Mouse (Mus musculus): ENCODE measurements around the gene Pagr1a. TPM values are rescaled to one million over a fixed set of nuclear protein-coding genes. Genes with fewer than 3 reads are reported as not detected.

Pagr1a gene
- polyA plus RNA-seq, 1 experiment from 2014 or later = 19.4 TPM

GRCm38 (mm10) chr7:127018416-127019305, 1.5 kb upstream of the Pagr1a start:
- H3K9ac ChIP-seq (ENCODE audit: low read depth, low read length) = peak overlapping the region; percentile 44; the same call in 1 of the 2 replicates
- H3K4me1 ChIP-seq (replicated peaks; ENCODE audit: insufficient read depth, low read length) = peaks cover 47% of the 10 kb centered on the region
- H3K27me3 ChIP-seq (ENCODE audit: insufficient read depth, low read length) = no peaks in the 10 kb centered on the region
- ATAC-seq (replicated peaks; ENCODE audit: low FRiP score, low read depth) (no peak), DNase-seq (ENCODE audit: low spot score) (peak; percentile 17)
- WGBS = 37% methylated on average over 15 of the region's 15 CpGs
- 0 out of 2 replicates have a peak, but pooled peaks cover 15% of the 10 kb centered on the region for H3K36me3 ChIP-seq (ENCODE audit: insufficient read depth, low read length)
- H3K4me2 ChIP-seq (ENCODE audit: low read length) = peak overlapping the region; percentile 85; the same call in 1 of the 2 replicates
- 0 out of 2 replicates have a peak overlapping the region, but pooled peaks have one; percentile 7 for H3K4me3 ChIP-seq (replicated peaks; ENCODE audit: low read depth, low read length)
- H3K9me3 ChIP-seq (replicated peaks; ENCODE audit: low read length) = no peaks in the 10 kb centered on the region
- no peak for TF ChIP-seq CTCF (IDR thresholded peaks at IDR 0.05; ENCODE audit: low read depth)
- H3K27ac ChIP-seq = peak overlapping the region; percentile 60; the same call in 1 of the 2 replicates

GRCm38 (mm10) chr7:127017950-127018345, 796 bp upstream of the Pagr1a start:
- ATAC-seq (replicated peaks; ENCODE audit: low FRiP score, low read depth) = no peak
- WGBS = 31% methylated on average over 6 of the region's 6 CpGs
- Histone ChIP-seq H3K9ac (ENCODE audit: low read depth, low read length) (no peak overlapping the region), H3K4me1 (replicated peaks; ENCODE audit: insufficient read depth, low read length) (peaks cover 43% of the 10 kb centered on the region), H3K27me3 (ENCODE audit: insufficient read depth, low read length) (no peaks in the 10 kb centered on the region), H3K36me3 (ENCODE audit: insufficient read depth, low read length) (0 out of 2 replicates have a peak, but pooled peaks cover 13% of the 10 kb centered on the region), H3K4me2 (ENCODE audit: low read length) (0 out of 2 replicates have a peak overlapping the region, but pooled peaks have one; percentile 14), H3K4me3 (replicated peaks; ENCODE audit: low read depth, low read length) (0 out of 2 replicates have a peak overlapping the region, but pooled peaks have one; percentile 7), H3K27ac (peak overlapping the region; percentile 60), H3K9me3 (replicated peaks; ENCODE audit: low read length) (no peaks in the 10 kb centered on the region)
- DNase-seq (ENCODE audit: low spot score) = no peak
- TF ChIP-seq CTCF (IDR thresholded peaks at IDR 0.05; ENCODE audit: low read depth) = no peak

DNA sequence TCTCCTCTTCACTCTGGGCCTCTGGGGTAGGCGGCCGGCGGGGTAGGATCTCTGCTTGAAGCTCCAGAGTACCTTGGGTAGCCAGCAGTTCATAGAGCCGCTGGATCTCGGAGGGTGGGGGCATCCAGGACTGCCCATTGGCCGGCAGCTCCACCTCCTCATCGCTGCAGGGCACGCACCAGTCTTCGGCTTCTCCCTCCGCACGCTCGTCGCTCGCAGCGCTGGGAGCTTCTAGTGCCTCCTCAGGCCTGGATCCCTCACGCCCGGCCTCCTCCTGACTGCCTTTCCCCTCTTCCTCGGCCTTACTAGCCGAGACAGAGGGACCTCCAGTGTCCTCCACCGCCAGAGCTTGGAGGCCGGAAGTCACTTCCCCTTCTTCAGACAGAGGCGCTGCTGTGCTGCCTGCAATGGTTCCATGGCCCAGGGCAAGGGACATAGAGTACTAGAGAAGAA, 640 bp downstream of the Pagr1a start:
- H3K27me3 ChIP-seq (ENCODE audit: insufficient read depth, low read length) = no peaks in the 10 kb centered on the region
- 0 out of 2 replicates have a peak, but pooled peaks cover 4% of the 10 kb centered on the region for H3K36me3 ChIP-seq (ENCODE audit: insufficient read depth, low read length)
- H3K4me1 ChIP-seq (replicated peaks; ENCODE audit: insufficient read depth, low read length) = peaks cover 36% of the 10 kb centered on the region
- H3K9ac ChIP-seq (ENCODE audit: low read depth, low read length) = peak overlapping the region; percentile 82
- TF ChIP-seq CTCF (IDR thresholded peaks at IDR 0.05; ENCODE audit: low read depth) = no peak
- no peaks in the 10 kb centered on the region for H3K9me3 ChIP-seq (replicated peaks; ENCODE audit: low read length)
- H3K27ac ChIP-seq = peak overlapping the region; percentile 95
- 1% methylated on average over 22 of the region's 22 CpGs for WGBS
- peak overlapping the region; percentile 79 for H3K4me2 ChIP-seq (ENCODE audit: low read length)
- DNase-seq (ENCODE audit: low spot score) (no peak), ATAC-seq (replicated peaks; ENCODE audit: low FRiP score, low read depth) (peak; percentile 27)
- peak overlapping the region; percentile 68 for H3K4me3 ChIP-seq (replicated peaks; ENCODE audit: low read depth, low read length)

DNA sequence TGATC, 869 bp downstream of the Pagr1a start, which contains the start of gene Pagr1b:
Pagr1b (minus strand) TSS at position 4 of the 5 bp plus-strand sequence.
- Histone ChIP-seq H3K4me3 (replicated peaks; ENCODE audit: low read depth, low read length) (peak within 1 kb of the TSS; percentile 68), H3K27me3 (ENCODE audit: insufficient read depth, low read length) (no peaks in the 10 kb centered on the region), H3K27ac (peak within 1 kb of the TSS; percentile 95), H3K36me3 (ENCODE audit: insufficient read depth, low read length) (0 out of 2 replicates have a peak, but pooled peaks cover 4% of the 10 kb centered on the region), H3K4me2 (ENCODE audit: low read length) (peak within 1 kb of the TSS; percentile 79), H3K9ac (ENCODE audit: low read depth, low read length) (peak within 1 kb of the TSS; percentile 82), H3K9me3 (replicated peaks; ENCODE audit: low read length) (no peaks in the 10 kb centered on the region), H3K4me1 (replicated peaks; ENCODE audit: insufficient read depth, low read length) (peaks cover 34% of the 10 kb centered on the region)
- no peak for TF ChIP-seq CTCF (IDR thresholded peaks at IDR 0.05; ENCODE audit: low read depth)
- no peak for ATAC-seq (replicated peaks; ENCODE audit: low FRiP score, low read depth)
- DNase-seq (ENCODE audit: low spot score) = no peak

- ATAC-seq (replicated peaks; ENCODE audit: low FRiP score, low read depth) (peak; percentile 34), DNase-seq (ENCODE audit: low spot score) (peak; percentile 73)
- Histone ChIP-seq H3K4me3 (replicated peaks; ENCODE audit: low read depth, low read length) (peak overlapping the region; percentile 68), H3K9me3 (replicated peaks; ENCODE audit: low read length) (no peaks in the 10 kb centered on the region), H3K4me2 (ENCODE audit: low read length) (peak overlapping the region; percentile 79), H3K9ac (ENCODE audit: low read depth, low read length) (peak overlapping the region; percentile 82), H3K27ac (peak overlapping the region; percentile 95), H3K36me3 (ENCODE audit: insufficient read depth, low read length) (0 out of 2 replicates have a peak, but pooled peaks cover 4% of the 10 kb centered on the region), H3K27me3 (ENCODE audit: insufficient read depth, low read length) (no peaks in the 10 kb centered on the region), H3K4me1 (replicated peaks; ENCODE audit: insufficient read depth, low read length) (peaks cover 32% of the 10 kb centered on the region; the same call in 1 of the 2 replicates)
- TF ChIP-seq CTCF (IDR thresholded peaks at IDR 0.05; ENCODE audit: low read depth) = no peak
- under 1% methylated on average over 10 of the region's 10 CpGs for WGBS
Measured at GRCm38 (mm10) chr7:127016081-127016480, 1.1 kb downstream of the Pagr1a start.

DNA sequence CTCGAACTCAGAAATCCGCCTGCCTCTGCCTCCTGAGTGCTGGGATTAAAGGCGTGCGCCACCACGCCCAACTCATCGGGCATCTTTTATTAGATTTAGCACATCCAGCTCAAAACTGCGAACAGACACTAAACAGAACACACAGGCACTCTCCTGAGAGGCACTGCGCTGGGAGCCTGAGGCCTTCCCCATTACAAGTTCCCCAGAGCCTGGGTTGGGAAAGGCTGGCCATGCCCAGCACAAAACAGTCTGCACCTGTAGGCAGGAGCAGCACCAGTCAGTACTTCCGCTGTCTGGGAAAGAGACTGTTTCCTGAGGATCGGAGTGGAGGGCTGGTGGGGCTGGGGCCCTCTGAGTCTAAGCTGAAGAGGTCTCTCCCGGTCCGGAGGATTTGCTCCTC, 2.2 kb downstream of the Pagr1a start:
- Histone ChIP-seq H3K9ac (ENCODE audit: low read depth, low read length) (no peak overlapping the region), H3K27me3 (ENCODE audit: insufficient read depth, low read length) (no peaks in the 10 kb centered on the region), H3K9me3 (replicated peaks; ENCODE audit: low read length) (no peaks in the 10 kb centered on the region), H3K27ac (peak overlapping the region; percentile 6; the same call in 1 of the 2 replicates), H3K4me1 (replicated peaks; ENCODE audit: insufficient read depth, low read length) (peaks cover 26% of the 10 kb centered on the region; the same call in 1 of the 2 replicates), H3K4me3 (replicated peaks; ENCODE audit: low read depth, low read length) (no peak overlapping the region), H3K4me2 (ENCODE audit: low read length) (no peak overlapping the region), H3K36me3 (ENCODE audit: insufficient read depth, low read length) (0 out of 2 replicates have a peak, but pooled peaks cover 4% of the 10 kb centered on the region)
- TF ChIP-seq CTCF (IDR thresholded peaks at IDR 0.05; ENCODE audit: low read depth) = no peak
- WGBS = 93% methylated on average over 12 of the region's 12 CpGs
- ATAC-seq (replicated peaks; ENCODE audit: low FRiP score, low read depth) = no peak
- no peak for DNase-seq (ENCODE audit: low spot score)
